Mouse (Mus musculus) induced T-regulatory cell, adult 2 months (primary cell): ENCODE measurements at regions not wholly inside any gene's neighbourhood (a gene's known extent, or its start where the extent isn't known, plus 50 kb on each side); places are given as distances from the start of the nearest gene placed in this dataset.
A peak's percentile ranks its signal among the peaks of the same experiment; 100 is the strongest.

Source experiments
- DNase-seq: peaks from one replicate; pipeline ENCODE4 v3.0.0-alpha.2; 2012; ENCODE audit warnings: low read depth

DNA sequence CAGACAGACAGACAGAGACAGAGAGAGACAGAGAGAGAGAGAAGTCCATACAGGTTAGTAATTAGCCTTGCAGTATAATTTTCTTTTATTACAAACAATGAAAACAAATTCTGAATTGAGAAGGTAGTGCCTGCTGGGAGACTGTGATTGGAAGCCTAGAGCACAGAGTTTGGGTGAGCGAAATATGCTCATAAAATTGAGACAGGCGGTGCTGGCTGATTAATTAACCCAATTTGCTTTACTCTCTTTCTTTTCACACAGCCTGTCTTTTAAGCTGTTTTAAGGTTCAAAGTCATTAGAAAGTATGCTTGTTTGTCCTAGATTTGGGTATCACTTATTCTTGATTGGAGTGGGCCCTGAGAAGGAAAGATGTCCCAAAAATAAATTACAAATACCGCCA lies 816.1 kb downstream of the Car8 start:
- no peak for DNase-seq

DNA sequence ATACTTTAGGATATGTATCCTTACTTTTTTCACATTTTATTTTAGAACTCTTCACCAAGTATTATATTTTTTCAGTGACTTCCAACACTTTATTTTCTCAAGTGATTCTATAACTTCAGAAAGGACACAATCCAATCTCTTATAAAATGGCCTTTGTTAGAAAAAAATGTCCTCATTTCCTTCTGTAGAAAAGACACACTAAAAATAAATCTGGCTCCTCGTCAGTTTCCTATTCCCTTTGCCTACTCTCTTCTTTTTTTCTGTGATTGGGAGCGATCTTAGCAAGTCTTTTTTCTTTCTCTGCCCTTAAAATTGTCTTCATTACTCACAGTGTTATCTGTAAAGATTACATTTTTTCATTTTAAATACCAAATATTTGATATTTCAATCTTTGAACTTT lies 824.5 kb downstream of the Car8 start:
- DNase-seq, result no peak

DNA sequence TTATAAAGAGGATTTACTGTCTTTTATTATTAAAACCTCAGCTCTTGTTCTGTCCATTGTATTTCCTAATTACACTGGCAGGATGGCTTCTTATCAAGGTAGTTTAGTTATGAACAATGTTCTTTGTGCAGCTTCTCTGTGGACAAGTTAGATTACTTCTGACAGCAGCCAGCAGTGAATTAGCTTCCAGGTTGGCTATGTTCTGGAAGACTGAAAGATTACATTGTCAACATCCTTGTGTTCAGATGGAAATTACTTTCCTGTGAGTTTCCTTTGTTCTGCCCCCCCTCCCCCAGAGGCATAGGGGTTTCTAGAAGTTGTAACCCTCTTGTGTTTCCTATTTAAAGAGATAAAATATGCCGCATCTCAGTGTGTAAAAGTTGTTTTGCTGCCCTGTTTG lies 846.1 kb downstream of the Car8 start:
- DNase-seq, result no peak

DNA sequence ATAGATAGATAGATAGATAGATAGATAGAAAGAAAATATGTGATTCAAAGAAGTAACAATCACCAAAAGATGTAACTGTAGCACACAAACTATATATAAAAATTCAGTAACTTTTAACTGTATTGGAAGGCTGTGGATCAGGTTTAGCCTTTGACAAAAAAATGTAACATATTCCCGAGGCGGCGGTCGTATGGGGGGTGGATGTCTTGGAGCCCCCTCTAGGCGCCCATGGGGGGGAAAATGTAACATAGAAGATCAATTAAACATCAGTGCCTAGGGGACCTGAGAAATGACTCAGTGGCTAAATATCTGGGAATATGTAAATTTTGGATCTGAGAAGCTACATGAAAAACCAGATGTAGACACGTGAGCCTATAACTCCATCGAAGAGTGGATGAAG lies 847.2 kb downstream of the Car8 start:
- peak; percentile 61 for DNase-seq

DNA sequence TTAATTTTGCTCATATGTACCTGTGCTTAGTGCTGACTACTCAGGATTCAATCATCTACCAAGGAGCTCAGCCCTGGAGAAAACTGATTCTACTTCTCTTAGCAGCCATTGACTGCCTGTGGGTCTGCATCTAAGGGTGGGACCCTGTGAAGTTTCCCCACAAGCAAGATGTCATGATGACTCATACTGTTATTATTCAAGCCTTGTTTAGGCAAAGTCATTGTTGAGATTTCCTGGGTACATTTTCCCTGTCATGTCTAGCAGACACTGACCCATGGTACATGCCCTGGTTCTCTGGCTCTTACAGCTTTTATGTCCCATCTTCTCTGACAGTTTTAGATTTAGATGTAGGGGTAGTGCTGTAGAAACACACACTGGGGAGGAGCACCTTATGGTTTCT lies 853.8 kb downstream of the Car8 start:
- DNase-seq, result no peak

DNA sequence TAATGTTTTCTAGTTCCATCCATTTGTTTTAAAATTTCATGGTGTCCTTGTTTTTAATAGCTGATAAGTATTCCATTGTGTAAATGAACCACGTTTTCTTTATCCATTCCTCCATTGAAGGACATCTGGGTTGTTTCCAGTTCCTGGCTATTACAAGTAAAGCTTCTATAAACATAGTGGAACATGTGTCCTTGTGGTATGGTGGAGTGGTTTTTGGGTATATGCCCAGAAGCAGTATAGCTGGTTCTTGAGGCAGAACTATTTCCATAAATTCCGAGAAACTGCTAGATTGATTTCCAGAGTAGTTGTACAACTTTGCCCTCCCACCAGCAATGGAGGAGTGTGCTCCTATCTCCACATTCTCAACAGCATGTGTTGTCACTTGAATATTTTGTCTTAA lies 858.8 kb downstream of the Car8 start:
- no peak for DNase-seq

DNA sequence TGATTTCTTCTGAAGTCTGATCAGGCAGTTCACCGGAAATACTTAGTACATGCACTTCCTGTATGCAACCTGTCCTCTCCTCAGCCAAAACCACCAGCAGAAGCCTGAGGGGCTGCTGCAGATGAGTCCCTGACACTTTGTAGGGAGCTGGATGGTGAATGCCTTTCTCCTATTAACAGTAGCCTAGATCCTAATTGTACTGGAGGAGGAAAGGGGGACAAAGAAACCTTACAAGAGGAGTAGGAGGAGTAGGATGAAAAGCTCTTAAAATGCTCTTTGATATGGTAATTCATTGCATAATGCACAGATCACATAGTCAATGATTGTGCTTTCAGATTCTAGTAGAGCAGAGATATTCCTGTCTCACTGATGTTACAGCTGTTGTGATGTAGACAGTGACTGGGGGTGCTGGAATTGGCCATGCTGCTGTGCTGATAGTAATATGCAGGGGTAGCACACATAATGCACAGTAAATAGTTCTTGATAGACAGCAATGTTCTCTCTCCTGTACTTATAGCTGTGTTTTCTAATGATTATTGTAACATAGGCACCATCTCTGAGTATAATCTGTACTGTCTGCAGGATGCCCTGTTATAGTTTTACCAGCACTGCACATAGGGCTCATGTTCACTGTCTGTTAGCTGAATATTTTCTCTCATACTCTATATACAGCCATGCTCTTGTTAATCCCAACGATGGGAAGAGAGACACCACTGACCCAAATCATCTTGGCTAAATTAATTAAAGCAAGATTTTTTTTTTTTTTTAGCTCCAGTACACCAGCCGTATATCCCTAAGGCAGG lies 874.4 kb downstream of the Car8 start:
- DNase-seq, result peak; percentile 53

DNA sequence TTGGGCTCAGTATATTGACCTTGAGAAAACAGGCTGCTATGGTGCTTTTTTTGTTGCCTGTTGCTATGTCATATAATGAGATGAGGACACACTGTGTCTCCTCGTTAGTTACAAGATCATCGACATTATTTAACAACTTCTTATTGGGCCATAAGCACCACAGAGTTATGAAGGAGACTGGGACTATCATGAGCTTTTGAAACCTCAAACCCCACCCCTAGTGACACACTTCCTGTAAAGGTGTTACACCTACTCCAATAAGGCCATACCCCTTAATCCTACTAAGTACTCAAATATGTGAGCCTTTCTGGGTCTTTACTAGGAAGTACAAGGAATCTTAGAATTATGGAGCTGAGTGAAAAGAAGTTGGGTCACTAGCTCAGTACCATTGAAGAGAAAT lies 875.3 kb downstream of the Car8 start:
- peak; percentile 22 for DNase-seq

DNA sequence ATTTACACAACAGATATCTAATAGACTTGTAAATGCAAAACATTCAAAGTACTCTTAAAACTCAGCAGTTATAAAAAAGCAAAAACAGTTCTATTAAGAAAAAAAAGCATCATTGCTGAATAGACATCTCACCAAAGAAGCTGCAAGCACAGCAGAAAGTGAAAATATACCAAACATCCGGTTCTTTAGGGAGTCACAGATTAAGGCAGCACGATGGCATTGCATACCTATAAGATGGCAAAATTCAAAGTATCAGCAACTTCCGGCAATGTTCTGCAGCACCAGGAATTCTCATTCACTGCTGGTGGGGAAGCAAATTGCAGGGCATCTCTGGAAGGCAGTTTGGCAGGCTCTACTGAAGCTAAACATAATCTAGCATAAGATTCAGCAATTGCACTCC lies 882.6 kb downstream of the Car8 start:
- DNase-seq, result no peak

DNA sequence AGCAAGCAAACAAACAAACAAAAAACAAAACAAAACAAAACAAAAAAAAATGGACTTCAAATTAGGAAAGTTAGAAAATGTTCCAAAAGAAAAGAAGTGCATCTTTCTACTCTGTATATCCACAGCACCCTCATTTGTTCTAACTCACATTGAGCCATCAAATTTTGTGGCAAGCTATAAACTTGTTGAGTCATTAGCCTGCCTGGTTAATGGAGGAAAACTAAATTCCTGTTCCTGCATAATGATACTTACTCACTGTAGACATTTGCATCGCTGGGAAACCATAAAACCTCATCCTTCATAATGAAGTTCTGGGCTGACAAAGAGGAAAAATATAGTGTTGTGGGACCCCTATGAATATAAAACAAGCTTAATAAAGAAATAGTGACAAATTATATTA lies 891.5 kb downstream of the Car8 start:
- DNase-seq, result no peak

DNA sequence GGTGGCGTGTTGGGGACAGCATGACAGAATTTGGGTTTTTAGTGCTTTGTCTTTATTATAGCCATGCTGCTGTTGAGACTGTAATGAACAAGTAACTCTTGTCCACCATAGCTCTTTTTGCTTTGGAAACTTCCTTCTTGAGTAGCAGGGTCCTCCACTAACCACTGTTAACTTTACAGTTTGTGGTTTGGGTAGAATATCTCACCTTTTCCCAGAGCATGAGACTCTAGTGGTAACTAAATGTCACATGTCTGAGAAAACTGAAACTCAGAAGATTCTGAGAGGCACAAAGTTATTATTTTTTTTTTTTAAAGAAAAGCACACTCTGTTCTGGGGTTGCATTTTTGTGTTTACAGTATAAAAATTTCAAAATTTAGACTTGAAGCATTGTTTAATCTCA lies 897.7 kb downstream of the Car8 start:
- DNase-seq, result peak; percentile 34

DNA sequence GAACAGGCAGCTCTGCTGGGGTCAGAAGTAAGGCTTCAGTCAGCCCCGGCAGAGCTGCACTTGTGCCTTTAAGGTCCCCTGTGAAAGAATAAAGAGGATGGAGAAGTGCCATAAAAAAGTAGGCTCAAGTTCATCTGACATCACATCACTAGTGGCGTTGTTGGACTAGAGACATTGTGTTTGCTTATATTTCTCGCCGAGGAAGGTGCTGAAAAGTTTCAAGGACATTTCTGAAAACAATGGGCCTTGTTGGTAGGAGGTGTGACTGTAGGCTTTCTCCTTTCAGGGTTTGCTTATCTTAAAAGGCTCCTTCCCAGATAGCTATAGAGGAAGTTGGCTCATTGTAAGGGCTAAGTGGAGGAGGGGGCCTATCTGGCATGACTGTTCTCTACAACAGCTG lies 924.6 kb downstream of the Car8 start:
- DNase-seq, result no peak

DNA sequence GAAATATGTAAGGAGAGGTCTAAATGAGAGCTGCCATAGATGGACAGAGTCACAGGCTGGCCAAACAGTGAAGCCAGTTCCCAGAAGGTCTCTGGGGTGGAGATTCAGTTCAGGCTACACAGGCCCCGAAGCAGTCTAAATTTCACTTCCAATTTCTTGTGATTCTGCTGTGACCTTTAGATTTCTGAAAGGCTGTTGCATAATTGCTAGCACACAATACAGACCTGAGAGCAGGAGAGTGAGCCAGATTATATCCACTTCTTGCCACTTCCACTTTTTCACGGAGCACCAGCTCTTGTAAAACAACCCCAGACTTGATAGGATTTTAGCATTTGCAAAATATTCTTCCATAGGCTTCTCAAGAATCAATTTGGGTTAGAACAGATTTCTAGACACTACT lies 925.6 kb downstream of the Car8 start:
- no peak for DNase-seq

DNA sequence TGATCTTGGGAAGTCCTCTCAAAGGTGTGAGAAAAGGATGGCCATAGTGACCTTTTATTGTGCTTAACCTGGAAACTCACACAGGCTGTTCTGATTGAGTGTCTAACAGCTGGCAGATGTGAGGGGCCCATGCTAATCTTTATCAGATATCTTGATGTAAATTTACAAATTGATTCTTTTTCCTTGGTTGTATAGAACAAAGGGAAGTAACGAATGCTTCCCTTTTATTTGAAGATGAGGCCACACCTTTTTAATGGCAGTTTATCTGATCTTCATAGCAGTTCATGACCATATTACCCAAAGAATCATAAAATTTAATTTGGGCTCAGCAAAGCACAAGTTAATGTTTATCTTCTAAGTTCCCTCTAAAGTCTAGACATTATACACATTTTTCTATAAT lies 926.7 kb downstream of the Car8 start:
- no peak for DNase-seq

DNA sequence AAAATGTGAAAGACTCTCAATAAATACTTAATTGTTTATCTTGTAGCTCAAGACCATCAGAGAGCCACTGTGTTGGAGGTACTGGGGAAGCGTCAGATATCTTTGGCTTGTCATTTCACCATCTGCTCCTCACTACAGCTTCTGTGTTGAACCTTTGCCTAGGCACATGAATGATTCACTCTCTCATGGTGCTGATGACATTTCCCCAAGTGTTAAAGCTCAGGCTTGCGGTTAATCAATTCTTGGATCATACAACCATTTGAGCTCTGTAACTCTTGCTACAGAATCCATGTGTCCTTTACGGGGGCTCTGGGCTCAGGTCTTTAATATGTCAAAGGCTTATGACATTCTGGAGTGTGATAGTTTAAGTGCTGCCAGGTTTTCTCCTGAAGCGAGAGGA lies 969.8 kb downstream of the Car8 start:
- no peak for DNase-seq

DNA sequence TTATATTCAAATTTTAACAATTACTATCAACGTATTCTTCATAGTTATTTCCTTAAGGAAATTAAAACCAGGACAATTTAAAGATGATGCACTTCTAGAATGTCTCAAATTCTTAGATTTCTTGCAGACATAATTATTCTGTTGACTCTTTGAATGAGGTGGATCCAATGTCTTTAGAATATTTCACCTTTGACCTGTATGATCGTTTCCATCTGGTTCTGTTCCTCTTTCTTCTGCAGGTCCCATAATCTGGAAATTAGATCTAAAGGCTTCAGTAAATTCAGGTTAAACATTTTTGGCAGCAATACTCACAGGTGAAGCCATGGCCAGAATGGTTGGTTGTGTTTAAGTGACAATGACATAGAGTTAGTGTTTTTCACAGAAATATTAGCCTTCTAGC lies 982.4 kb downstream of the Car8 start:
- DNase-seq, result no peak

DNA sequence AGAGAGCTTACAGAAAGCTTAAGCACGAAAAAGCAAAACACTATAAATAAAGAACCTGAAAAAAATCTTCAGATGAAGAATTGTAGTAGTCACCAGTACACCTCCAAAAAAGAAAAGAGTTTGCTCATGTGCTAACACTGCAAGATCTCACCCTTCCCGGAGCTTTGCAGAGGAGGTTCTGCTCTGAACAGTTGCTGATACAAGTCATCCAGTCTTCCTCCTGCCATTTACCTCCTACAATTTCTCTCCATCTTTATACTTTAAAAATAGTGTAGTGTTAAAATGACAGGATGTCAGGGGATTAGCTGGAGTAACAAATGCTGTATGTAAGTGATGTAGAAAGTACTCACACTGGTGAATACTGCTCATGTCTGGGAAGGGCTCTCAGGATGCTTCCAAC lies 985.2 kb downstream of the Car8 start:
- DNase-seq, result no peak

DNA sequence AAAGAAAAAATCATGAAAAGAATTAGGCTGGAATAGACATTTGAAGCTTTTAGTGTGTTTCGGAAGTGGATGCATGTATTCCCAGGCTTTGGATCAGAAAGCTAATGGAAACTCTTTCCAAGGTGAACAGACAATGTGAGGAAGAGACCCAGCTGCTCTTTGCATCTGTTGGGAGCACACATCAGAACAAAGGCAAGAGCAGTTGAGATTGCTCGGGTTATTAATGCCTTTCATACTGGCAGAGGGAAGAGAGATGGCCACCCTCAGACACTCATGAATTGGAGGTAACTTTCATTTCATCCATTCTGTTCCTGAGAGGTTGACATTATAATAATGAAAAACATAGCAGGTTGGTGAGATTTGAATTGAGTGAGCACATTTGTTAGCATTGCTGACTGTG lies 987.2 kb downstream of the Car8 start:
- no peak for DNase-seq

DNA sequence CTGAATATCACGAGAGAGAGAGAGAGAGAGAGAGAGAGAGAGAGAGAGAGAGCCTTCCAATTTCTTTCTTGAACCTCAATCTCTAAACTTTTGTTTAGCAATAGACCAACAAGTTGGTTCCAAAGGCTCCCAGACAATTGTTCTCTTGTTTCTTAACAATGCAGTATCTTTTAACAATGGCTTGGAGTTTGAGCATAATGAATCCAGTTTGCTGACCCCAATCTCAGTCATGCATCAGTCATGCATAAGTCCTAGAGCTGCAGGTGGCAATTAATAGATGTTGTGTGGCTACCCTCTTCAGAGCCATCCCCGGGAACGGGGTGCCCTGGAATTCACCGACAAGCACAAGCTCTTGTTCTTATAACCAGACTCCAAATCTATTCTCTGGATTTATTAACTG lies 991.0 kb downstream of the Car8 start:
- DNase-seq, result no peak

DNA sequence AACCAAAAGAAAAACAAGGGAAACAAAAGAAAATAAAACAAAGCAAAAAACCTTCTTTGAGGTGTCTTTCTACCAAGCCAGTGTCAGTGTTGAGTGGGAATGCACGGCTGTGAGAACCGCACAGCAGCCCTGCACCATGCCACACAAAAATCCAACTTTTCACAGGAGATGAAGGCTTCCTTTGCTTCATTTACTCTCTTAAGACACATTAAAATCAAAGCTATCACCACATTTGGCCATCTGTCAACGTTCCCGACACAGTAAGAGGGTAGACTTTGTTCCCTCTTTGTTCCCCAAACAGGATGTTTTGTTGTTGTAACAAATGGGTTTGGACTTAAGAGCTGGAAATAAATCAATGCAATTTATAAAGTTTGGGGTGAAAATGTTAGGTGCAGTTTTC lies 991.6 kb downstream of the Car8 start:
- DNase-seq, result no peak

DNA sequence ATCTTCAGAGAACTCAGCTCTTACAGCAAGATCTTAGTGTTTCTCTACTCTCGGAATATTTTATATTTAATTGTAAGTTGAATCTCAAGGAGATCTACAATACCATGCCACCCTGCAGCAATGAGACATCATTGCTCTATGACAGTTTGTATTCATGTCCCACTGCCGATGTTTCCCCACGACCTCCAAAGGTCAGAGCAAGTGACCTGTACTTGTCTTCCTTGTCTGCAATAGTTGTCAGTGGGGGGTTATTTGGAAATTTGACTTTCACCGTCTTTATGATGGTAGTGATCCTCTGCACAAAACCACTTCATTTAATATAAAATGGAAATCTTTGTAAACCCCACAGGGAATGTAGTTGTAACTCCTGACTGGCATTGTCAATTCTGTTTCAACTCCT lies 992.0 kb downstream of the Car8 start:
- no peak for DNase-seq

DNA sequence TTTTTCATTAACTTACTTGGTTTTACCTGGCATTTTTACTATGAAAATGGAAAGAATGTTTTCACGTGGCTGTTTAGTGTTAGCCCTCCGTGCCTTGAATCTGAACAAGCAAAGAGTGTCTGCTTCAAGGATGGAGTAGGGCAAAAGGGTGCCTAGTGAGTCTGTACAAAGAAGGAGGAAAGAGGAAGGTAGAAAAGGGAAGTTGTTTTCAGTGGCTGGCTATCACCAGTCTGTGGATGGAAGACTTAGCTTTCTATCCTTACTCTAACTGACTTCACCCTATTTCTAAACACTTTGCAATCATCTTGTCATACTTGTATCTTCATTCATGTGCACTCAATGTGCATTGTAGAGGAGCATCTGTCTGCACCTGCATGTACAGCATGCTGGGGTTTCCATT lies 993.2 kb downstream of the Car8 start:
- DNase-seq, result no peak

DNA sequence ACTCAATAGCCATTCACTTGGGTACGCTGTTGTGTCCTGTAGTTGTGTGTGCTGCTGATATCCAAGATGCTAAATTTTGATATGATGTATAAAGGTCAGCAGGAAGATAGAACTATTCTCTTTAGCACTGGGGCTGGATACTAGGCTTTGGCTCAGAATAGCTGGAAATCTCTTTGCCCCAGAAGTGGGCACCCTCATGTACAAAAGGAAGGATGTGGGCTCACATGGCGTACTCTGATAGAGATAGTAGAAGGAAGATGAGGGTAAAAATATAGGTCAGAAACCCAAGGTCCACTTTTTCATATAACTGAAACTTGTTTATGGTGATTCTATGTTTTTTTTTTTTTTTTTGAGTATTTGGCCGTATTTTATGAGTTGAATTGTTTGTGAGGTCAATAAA lies 1001.0 kb downstream of the Car8 start:
- DNase-seq, result no peak

DNA sequence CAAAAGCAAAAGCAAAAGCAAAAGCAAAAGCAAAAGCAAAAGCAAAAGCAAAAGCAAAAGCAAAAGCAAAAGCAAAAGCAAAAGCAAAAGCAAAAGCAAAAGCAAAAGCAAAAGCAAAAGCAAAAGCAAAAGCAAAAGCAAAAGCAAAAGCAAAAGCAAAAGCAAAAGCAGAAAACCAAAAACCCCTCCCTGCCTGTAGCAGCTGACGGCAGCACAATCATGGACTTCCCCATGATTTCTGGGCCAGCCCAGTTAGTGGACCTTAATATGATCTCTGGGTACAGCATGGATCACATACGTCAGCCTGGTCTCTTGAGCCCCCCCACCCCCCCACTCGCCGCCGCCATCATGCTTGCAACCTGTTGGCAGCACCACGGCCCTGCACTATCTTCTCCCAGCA lies 1004.3 kb downstream of the Car8 start:
- peak; percentile 48 for DNase-seq

DNA sequence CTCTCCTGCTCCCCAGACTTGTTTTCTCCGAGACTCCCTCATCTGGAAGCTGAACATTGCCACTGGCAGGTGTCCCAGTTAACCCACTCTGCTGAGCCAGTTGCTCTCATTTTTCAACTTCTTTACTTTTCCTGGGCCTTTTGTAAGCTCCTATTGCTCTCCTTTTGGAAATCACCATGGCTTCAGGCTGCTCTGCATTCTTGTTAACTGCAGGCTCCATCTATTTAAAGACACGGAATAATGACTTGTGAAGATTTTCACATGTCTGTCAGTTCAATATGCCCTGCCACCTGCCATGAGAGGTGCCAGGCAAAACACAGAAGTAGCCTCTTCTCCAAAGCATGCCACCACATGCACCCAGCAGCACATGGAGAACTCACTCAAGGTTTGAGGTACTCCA lies 1009.9 kb downstream of the Car8 start:
- no peak for DNase-seq
